9 mouse cellular contexts compared by ENCODE assay signal in genomic region chr1:63658016-63658415, GRCm38 (mm10). TPM values are rescaled to one million over a fixed set of nuclear protein-coding genes. Genes with fewer than 3 reads are reported as not detected.
DNase-seq lines count a peak whose midpoint lies in the region; ATAC-seq and TF ChIP-seq lines count a peak whose summit lies in the region.
"Had no signal": no experiment of that assay in that cellular context is flagged by ENCODE, and none has a peak within 500 bp of the region (broad histone marks: within the 10 kb centered on the region; RNA-seq: fewer than 3 reads in every experiment).

No protein-coding gene starts in this region.

- H3K9ac ChIP-seq in ES-Bruce4 (ENCODE audit: low read depth, poor library complexity, severe bottlenecking), result no peak overlapping the region
- no peak overlapping the region for H3K9ac ChIP-seq in forebrain, embryonic 15.5 days (replicated peaks)
- H3K9ac ChIP-seq: limb, embryonic 15.5 days had no signal

- DNase-seq in gastrocnemius, adult 18-20 months (ENCODE audit: low spot score), result peak; percentile 28
- no peak for DNase-seq in gastrocnemius, postnatal 25 days
- peak; percentile 48 for DNase-seq in c-Kit-positive CD71-positive TER-119-negative erythroid progenitor cells, embryonic 14.5 days (ENCODE audit: low read depth)
- peak; percentile 45 to 83 for DNase-seq in kidney, postnatal 36 days
- DNase-seq in lung, postnatal 10 days, result peak; percentile 66
- DNase-seq in right cerebral cortex, postnatal 10 days (ENCODE audit: low spot score in 2 of 2), result peak; percentile 68 to 85

- no peak overlapping the region for H3K27ac ChIP-seq in ES-Bruce4 (ENCODE audit: insufficient read depth, low read length)
- H3K27ac ChIP-seq in forebrain, embryonic 15.5 days (replicated peaks), result no peak overlapping the region
- H3K27ac ChIP-seq: limb, embryonic 15.5 days had no signal

- peak; percentile 13 for TF ChIP-seq CTCF in ES-Bruce4 (IDR thresholded peaks at IDR 0.05; ENCODE audit: low read depth, low read length)

- no peak for TF ChIP-seq POLR2A in ES-Bruce4 (IDR thresholded peaks at IDR 0.05; ENCODE audit: insufficient read depth, low read length)

- no peak overlapping the region for H3K4me3 ChIP-seq in ES-Bruce4 (ENCODE audit: low read depth, low read length)
- H3K4me3 ChIP-seq in forebrain, embryonic 15.5 days, result no peak overlapping the region
- H3K4me3 ChIP-seq: limb, embryonic 15.5 days had no signal

- 0 out of 2 replicates have a peak, but pooled peaks have one; percentile 46 for ATAC-seq in forebrain, embryonic 15.5 days (replicated peaks)

- peaks cover 1% of the 10 kb centered on the region; the same call in 1 of the 2 replicates for H3K27me3 ChIP-seq in ES-Bruce4 (ENCODE audit: control insufficient read depth, insufficient read depth, low read length, poor library complexity, severe bottlenecking)
- no peaks in the 10 kb centered on the region for H3K27me3 ChIP-seq in forebrain, embryonic 15.5 days

- 16% methylated on average over 6 of the region's 6 CpGs for WGBS in forebrain, embryonic 15.5 days

- H3K4me2 ChIP-seq in forebrain, embryonic 15.5 days (replicated peaks), result no peak overlapping the region
- H3K4me2 ChIP-seq: limb, embryonic 15.5 days had no signal

- no peaks in the 10 kb centered on the region for H3K9me3 ChIP-seq in ES-Bruce4 (replicated peaks; ENCODE audit: control insufficient read depth, insufficient read depth, low read length, poor library complexity, severe bottlenecking)
- H3K9me3 ChIP-seq in forebrain, embryonic 15.5 days, result no peaks in the 10 kb centered on the region
- H3K9me3 ChIP-seq: limb, embryonic 15.5 days had no signal

- no peaks in the 10 kb centered on the region for H3K4me1 ChIP-seq in ES-Bruce4 (ENCODE audit: control insufficient read depth, insufficient read depth, low read length)
- no peaks in the 10 kb centered on the region for H3K4me1 ChIP-seq in forebrain, embryonic 15.5 days
- H3K4me1 ChIP-seq: limb, embryonic 15.5 days had no signal

- TF ChIP-seq EP300 in ES-Bruce4 (IDR thresholded peaks at IDR 0.05; ENCODE audit: insufficient read depth, low read depth, low read length), result no peak

- H3K36me3 ChIP-seq in ES-Bruce4 (ENCODE audit: control insufficient read depth, insufficient read depth, low read length, poor library complexity, severe bottlenecking), result no peaks in the 10 kb centered on the region
- no peaks in the 10 kb centered on the region for H3K36me3 ChIP-seq in forebrain, embryonic 15.5 days
- H3K36me3 ChIP-seq: limb, embryonic 15.5 days had no signal

RNA-seq across cellular contexts. Expression of gene Dytn, which starts 28.7 kb away (rescaled TPM):
- total RNA-seq in gastrocnemius, adult 18-20 months (2021), result not detected
- not detected for total RNA-seq in gastrocnemius, postnatal 25 days (2021)
- polyA plus RNA-seq in ES-Bruce4 (2011; ENCODE audit: insufficient read depth, insufficient read length, low read depth, missing spikeins), result not detected in 2 replicates
- not detected in 2 replicates for polyA plus RNA-seq in forebrain, embryonic 15.5 days (2015; fragmentation: Nextera tagmentation; extraction: Ambion mirVana)
- polyA plus RNA-seq: limb, embryonic 15.5 days had no signal

RNA-seq across cellular contexts. Expression of gene Gm39653, which starts 42.2 kb away (rescaled TPM):
- total RNA-seq in gastrocnemius, adult 18-20 months (2021), result not detected
- total RNA-seq in gastrocnemius, postnatal 25 days (2021), result not detected
- polyA plus RNA-seq in ES-Bruce4 (2011; ENCODE audit: insufficient read depth, insufficient read length, low read depth, missing spikeins), result not detected in 2 replicates
- polyA plus RNA-seq in forebrain, embryonic 15.5 days (2015; fragmentation: Nextera tagmentation; extraction: Ambion mirVana), result 0.17 TPM in 1 of 2 replicates, not detected in the other
- polyA plus RNA-seq: limb, embryonic 15.5 days had no signal
